Mouse (Mus musculus) spleen, adult 2 months (tissue): ENCODE measurements around the gene Tgm6. TPM values are rescaled to one million over a fixed set of nuclear protein-coding genes. Genes with fewer than 3 reads are reported as not detected.
A peak's percentile ranks its signal among the peaks of the same experiment; 100 is the strongest.

Experiments
- DNase-seq, 2 experiments: peaks; one replicate each; pipeline versions ENCODE4 v3.0.0 to v3.0.0-alpha.2; 2012 to 2021; ENCODE audit warnings: low spot score in 2 of 2, low read depth in 1 of 2
- H3K27ac ChIP-seq: fragments of 200-500 bp; 2 replicates; pipeline ENCODE4 v1.5.1; 2012; ENCODE audit warnings: low read length, inconsistent platforms; ENCODE audit not compliant: insufficient read depth
- H3K27me3 ChIP-seq: fragments of 200-500 bp; 2 replicates; pipeline ENCODE4 v1.6.1; 2012; ENCODE audit warnings: mild to moderate bottlenecking, moderate library complexity, low read length, inconsistent platforms; ENCODE audit not compliant: control insufficient read depth, insufficient read depth
- H3K36me3 ChIP-seq: fragments of 200-500 bp; 2 replicates; pipeline ENCODE4 v1.6.1; 2012; ENCODE audit warnings: mild to moderate bottlenecking, low read length, inconsistent platforms; ENCODE audit not compliant: control insufficient read depth, insufficient read depth
- H3K4me1 ChIP-seq: fragments of 200-500 bp; 2 replicates; pipeline ENCODE4 v1.6.1; 2011; ENCODE audit warnings: inconsistent platforms; ENCODE audit not compliant: control insufficient read depth, insufficient read depth, insufficient read length
- H3K4me3 ChIP-seq: fragments of 200-500 bp; 2 replicates; pipeline ENCODE4 v1.5.1; 2011; ENCODE audit warnings: mild to moderate bottlenecking, inconsistent platforms; ENCODE audit not compliant: insufficient read depth, insufficient read length; ENCODE audit errors: extremely low read depth
- CTCF ChIP-seq: fragments of 200-500 bp; IDR thresholded peaks from 2 replicates; pipeline ENCODE4 v1.5.1; 2011; ENCODE audit warnings: mild to moderate bottlenecking, inconsistent platforms; ENCODE audit not compliant: insufficient read depth, insufficient read length, insufficient replicate concordance; ENCODE audit errors: extremely low read depth
- POLR2A ChIP-seq: fragments of 200-500 bp; IDR thresholded peaks from 2 replicates; pipeline ENCODE4 v1.6.1; 2011; ENCODE audit warnings: low read depth, low read length, inconsistent platforms
- WGBS: fragments of 180-500 bp; shearing (Covaris S2); methylation state at CpG from one replicate; pipeline ENCODE4 v1.1.7; 2018; 5-methylcytosine and 5-hydroxymethylcytosine counted together
- polyA plus RNA-seq: library from polyadenylated mRNA; depleted of rRNA; stranded (reverse); fragments of >200 nt; gene quantifications from 2 replicates; pipeline ENCODE4 v1.2.3, GENCODE M21; 2012

The Tgm6 gene
- polyA plus RNA-seq, 1 experiment: not detected

GRCm38 (mm10) chr2:130157231-130158087, 45.2 kb downstream of the Tgm6 start:
- Histone ChIP-seq H3K27ac (no peak overlapping the region), H3K4me1 (no peaks in the 10 kb centered on the region), H3K4me3 (no peak overlapping the region), H3K27me3 (no peaks in the 10 kb centered on the region), H3K36me3 (no peaks in the 10 kb centered on the region)
- TF ChIP-seq CTCF (no peak), POLR2A (no peak)
- DNase-seq: no peak
- WGBS: 83% methylated on average over 14 of the region's 14 CpGs

GRCm38 (mm10) chr2:130158088-130158437, 45.8 kb downstream of the Tgm6 start:
- DNase-seq: no peak
- Histone ChIP-seq H3K27me3 (no peaks in the 10 kb centered on the region), H3K27ac (no peak overlapping the region), H3K4me3 (no peak overlapping the region), H3K36me3 (no peaks in the 10 kb centered on the region), H3K4me1 (no peaks in the 10 kb centered on the region)
- WGBS: 58% methylated on average over 4 of the region's 4 CpGs
- TF ChIP-seq POLR2A (no peak), CTCF (no peak)

GRCm38 (mm10) chr2:130162701-130163100, 50.5 kb downstream of the Tgm6 start:
- no peak overlapping the region for H3K27ac ChIP-seq
- DNase-seq: no peak
- H3K27me3 ChIP-seq: no peaks in the 10 kb centered on the region
- H3K36me3 ChIP-seq: no peaks in the 10 kb centered on the region
- TF ChIP-seq CTCF (no peak), POLR2A (no peak)
- H3K4me3 ChIP-seq: no peak overlapping the region
- H3K4me1 ChIP-seq: no peaks in the 10 kb centered on the region
- WGBS: 83% methylated on average over 5 of the region's 5 CpGs

- no peaks in the 10 kb centered on the region for H3K4me1 ChIP-seq
- no peaks in the 10 kb centered on the region for H3K27me3 ChIP-seq
- H3K36me3 ChIP-seq: peaks cover 12% of the 10 kb centered on the region
- 77% methylated on average over 9 of the region's 9 CpGs for WGBS
- no peak for DNase-seq
- H3K27ac ChIP-seq: no peak overlapping the region
- no peak overlapping the region for H3K4me3 ChIP-seq
- TF ChIP-seq POLR2A (no peak), CTCF (no peak)
These were observed 54.3 kb downstream of the Tgm6 start for GRCm38 (mm10) chr2:130166311-130167214.

- peak in 1 of 2 experiments; percentile 18 for DNase-seq
- 52% methylated on average over 3 of the region's 3 CpGs for WGBS
- no peaks in the 10 kb centered on the region for H3K4me1 ChIP-seq
- H3K27me3 ChIP-seq: no peaks in the 10 kb centered on the region
- no peak overlapping the region for H3K4me3 ChIP-seq
- TF ChIP-seq CTCF: peak; percentile 19; the same call in 1 of the 2 replicates
- TF ChIP-seq POLR2A: no peak
- H3K27ac ChIP-seq: no peak overlapping the region
- H3K36me3 ChIP-seq: peaks cover 24% of the 10 kb centered on the region
These were observed 55.6 kb downstream of the Tgm6 start for GRCm38 (mm10) chr2:130167861-130168260.

- 95% methylated on average over 2 of the region's 2 CpGs for WGBS
- no peak for DNase-seq
- Histone ChIP-seq H3K4me1 (peaks cover 2% of the 10 kb centered on the region; the same call in 1 of the 2 replicates), H3K36me3 (peaks cover 51% of the 10 kb centered on the region), H3K27me3 (no peaks in the 10 kb centered on the region), H3K27ac (no peak overlapping the region), H3K4me3 (no peak overlapping the region)
- TF ChIP-seq POLR2A (no peak), CTCF (no peak)
These were observed 59.5 kb downstream of the Tgm6 start for GRCm38 (mm10) chr2:130171674-130172073.

GRCm38 (mm10) chr2:130176820-130177219, 64.6 kb downstream of the Tgm6 start:
- DNase-seq: no peak
- no peaks in the 10 kb centered on the region for H3K27me3 ChIP-seq
- H3K36me3 ChIP-seq: peaks cover 37% of the 10 kb centered on the region
- no peak overlapping the region for H3K27ac ChIP-seq
- WGBS: 66% methylated on average over 8 of the region's 8 CpGs
- no peak overlapping the region for H3K4me3 ChIP-seq
- H3K4me1 ChIP-seq: peaks cover 9% of the 10 kb centered on the region
- TF ChIP-seq CTCF: no peak
- TF ChIP-seq POLR2A: no peak
